Mouse (Mus musculus) brown adipose tissue, adult 24 weeks (tissue): ENCODE data around the gene Hspb11. TPM values are rescaled to one million over a fixed set of nuclear protein-coding genes. Genes with fewer than 3 reads are reported as not detected.

ENCODE experiments used
- H3K27ac ChIP-seq: fragments of 200-500 bp; replicated peaks from 2 replicates; pipeline ENCODE4 v1.5.1; 2012; ENCODE audit warnings: low read depth, mild to moderate bottlenecking, low read length
- H3K4me1 ChIP-seq: fragments of 200-500 bp; 2 replicates; pipeline ENCODE4 v1.6.1; 2012; ENCODE audit warnings: low read length, mixed read lengths; ENCODE audit not compliant: control insufficient read depth, insufficient read depth, insufficient read length
- H3K4me3 ChIP-seq: fragments of 200-500 bp; 2 replicates; pipeline ENCODE4 v1.5.1; 2012; ENCODE audit warnings: low read depth, mild to moderate bottlenecking, low read length, moderate library complexity; ENCODE audit not compliant: insufficient read depth
- polyA plus RNA-seq: library from polyadenylated mRNA; stranded (reverse); fragments of >200 nt; gene quantifications from 2 replicates; pipeline ENCODE4 v1.2.4, GENCODE M21; 2012; ENCODE audit not compliant: missing spikeins, insufficient read depth, insufficient read length

Hspb11 gene
- polyA plus RNA-seq = 30.9 and 58.4 TPM in 2 replicates

DNA sequence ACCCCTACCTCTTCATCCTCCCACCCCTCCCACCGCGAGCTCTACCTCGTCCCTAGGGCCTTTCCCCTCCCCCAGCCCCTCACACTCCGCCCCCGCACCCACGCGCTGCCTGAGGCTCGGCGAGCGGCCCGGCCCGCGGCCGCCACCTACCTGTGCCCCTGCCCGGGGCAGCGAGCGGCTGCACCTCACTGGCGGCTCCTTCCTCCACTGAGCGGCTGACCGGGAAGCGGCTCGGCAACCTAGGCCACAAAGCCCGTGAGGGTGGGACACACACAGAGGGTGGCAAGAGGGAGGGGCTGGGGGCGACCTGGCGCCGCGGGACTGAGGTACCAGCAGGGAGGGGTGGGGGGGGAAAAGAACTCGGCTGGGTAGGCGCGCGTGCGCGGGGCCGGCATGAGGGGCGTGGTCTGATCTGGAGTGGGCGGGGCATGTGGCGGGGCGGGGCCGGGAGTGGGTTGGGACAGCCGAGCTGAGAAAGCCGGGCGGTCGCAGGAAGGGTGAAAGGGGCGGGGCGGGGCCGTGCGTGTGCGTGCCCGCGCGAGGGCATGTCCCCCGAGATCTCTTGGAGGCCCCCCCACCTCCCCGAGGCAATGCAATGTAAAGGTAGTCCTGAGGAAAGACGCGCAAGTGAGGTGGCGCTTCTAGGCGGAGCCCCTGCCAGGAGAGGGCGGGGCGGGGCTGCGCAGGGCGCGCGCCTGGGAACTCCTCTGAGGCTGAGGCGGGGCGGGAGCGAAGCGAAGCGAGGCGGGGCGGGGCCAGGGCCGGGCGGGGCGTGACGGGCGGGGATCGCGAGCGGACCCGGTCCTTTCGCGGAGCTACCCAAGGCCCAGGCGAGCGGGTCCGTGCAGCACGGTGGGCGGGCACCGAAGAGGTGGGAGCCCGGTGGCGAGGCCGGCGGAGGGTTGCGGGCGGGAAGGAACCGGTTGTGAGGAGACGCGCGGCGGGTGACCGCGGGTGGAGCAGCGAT is at the start of gene Hspb11, which contains the start of gene Lrrc42:
Hspb11 (plus strand) TSS at position 469 of the 967 bp plus-strand sequence.
Lrrc42 (minus strand) TSS at position 408 of the 967 bp plus-strand sequence.
- Histone ChIP-seq H3K27ac (0 out of 2 replicates have a peak within 1 kb of the TSS, but pooled peaks have one; percentile 34), H3K4me3 (peak within 1 kb of the TSS; percentile 97), H3K4me1 (no peaks in the 10 kb centered on the region; the same call in 1 of the 2 replicates)

DNA sequence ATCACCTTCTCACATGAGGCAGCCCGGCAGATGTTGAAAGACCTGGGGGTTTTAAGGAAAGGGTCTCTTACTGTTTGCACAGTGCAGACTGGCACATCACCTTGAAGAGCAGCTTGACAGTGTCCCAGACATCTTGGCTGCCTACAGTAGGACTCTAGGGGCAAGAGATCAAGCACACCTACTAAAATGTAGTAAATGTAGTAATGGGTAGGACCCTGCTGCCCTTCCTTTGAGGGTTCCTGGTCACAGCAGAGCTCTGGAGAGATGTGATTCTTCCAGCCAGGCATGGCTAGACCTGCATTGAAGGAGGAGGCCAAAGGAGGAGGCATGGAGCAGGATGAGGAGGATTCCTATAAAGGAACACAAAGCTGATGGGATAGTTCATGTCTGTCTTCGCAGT is 46.4 kb upstream of the Hspb11 start:
- no peak overlapping the region for H3K4me3 ChIP-seq
- H3K4me1 ChIP-seq = no peaks in the 10 kb centered on the region
- H3K27ac ChIP-seq = no peak overlapping the region

DNA sequence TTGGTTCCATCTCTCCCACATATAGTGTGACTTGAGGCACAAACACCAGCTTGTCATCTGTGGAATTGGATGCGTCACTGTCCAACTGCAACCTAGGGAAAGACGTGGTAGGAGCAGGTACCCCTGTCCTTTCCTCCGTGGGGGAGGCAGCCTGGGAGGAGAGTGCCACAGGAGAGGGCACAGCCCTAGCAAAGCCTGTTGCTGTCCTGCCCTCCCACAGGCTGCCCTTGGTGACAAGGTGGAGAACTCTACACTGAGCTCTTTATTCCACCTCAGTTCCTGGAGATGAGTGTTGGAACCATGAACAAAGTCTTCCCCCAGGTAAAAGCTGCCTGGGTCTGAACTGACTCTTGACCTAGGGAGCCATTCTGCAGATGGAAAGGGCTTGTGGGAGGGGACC is 44.5 kb upstream of the Hspb11 start, which contains the start of gene Ldlrad1:
Ldlrad1 (plus strand) TSS at position 301 of the 400 bp plus-strand sequence.
- H3K4me3 ChIP-seq = no peak within 1 kb of the TSS
- no peak within 1 kb of the TSS for H3K27ac ChIP-seq

DNA sequence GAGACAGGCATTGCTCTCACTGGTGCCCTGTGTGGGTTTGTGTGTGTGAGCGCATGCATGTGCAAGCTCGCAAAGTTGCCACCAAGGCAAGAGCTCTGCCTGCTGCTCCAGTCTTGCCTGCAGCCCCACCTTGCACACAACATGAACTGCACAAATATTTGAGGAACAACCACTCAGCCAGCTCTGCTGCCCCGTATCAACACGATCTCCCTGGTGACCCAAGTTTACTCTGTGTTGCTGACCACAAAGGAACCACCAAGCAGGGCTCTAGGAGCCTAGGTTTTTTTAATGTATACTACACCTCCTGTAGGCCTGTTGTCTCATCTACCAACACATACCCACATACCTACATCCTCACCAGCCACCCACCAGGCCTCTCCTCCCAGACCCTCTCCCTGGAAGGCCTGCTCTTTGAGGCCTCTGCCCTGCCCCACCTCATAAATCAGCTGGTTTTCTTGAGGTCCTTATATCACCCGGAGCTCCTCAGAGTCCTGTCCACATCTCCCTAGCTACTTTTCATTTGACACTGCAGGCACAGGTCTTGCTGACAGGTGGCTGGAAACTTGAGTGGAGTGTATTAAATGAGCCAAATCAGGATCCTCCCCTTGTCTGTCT is 42.8 kb upstream of the Hspb11 start:
- Histone ChIP-seq H3K4me3 (no peak overlapping the region), H3K4me1 (no peaks in the 10 kb centered on the region), H3K27ac (no peak overlapping the region)

More for the DNA sequence above, 44.5 kb upstream of the Hspb11 start, which contains the start of gene Ldlrad1:
- no peaks in the 10 kb centered on the region for H3K4me1 ChIP-seq

DNA sequence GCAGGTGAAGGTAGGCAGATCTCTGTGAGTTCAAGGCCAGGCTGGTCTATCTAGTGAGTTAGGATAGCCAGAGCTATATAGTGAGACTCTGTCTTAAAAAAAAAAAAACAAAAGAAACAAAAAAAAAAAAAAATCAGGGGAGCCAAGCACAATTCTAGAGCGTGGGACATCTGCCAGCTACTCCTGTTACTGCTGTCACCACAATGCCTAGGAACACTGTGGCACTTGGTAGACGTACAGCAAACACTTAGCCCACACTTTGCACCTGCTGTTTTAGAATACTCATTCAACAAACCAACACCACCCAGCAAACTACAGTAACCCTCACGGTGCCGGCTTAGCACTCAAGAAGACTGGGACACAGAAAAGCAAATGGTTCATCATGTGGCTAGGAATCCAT is 41.9 kb upstream of the Hspb11 start:
- Histone ChIP-seq H3K4me1 (no peaks in the 10 kb centered on the region), H3K4me3 (no peak overlapping the region), H3K27ac (no peak overlapping the region)

DNA sequence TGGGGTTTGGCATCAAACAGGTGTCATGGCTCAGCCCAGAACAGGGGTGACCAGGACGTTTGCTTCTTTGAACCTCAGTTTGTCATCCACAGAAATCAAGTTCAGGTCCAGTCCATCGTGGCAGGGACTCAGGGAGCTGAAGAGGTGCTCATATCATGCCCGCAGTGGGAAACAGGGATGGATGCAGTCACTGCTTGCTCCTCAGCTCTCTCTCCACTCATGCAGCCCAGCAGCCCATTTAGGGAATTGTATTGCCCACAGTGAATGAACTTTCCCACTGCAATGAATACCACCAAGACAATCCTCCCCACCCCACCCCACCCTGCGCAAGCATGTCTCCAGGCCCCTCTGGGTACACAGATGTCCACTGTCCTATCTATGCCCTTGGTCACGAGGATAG is 41.5 kb upstream of the Hspb11 start:
- no peak overlapping the region for H3K27ac ChIP-seq
- H3K4me3 ChIP-seq = no peak overlapping the region
- H3K4me1 ChIP-seq = no peaks in the 10 kb centered on the region

DNA sequence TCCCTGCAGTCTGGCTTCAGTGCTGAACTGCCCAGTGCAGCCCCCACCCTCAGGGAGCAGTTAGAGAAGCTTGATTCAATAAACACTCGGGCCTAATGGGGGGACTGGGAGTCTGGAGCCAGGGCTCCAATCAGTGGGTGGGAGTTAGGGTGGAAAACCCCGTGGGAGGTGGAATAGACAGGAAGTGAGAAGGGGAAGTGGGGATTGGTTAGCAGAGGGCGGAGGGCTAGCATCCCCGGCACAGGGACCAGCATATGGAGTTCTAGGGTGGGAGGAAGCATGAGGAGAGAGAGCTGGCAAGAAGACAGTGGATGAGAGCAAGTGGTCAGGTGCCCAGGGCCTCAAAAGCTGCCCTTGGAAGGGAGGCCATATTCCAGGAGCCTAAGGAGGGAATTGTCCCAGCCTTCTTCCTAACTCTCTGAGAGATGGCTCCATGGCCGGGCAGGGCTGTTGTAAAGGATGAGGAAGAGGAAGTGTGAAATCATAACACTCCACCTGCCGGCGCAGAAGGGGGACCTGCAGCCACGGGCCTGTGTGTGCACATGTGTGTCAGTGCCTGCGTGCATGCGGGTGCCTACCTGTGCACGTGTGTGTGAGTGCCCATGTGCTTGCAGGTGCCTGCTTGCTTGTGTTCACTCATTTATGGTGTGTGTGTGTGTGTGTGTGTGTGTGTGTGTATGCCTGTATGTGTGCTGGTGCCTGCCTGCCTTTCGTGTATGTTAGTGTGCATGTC is 39.9 kb upstream of the Hspb11 start:
- H3K4me3 ChIP-seq = no peak overlapping the region
- H3K4me1 ChIP-seq = no peaks in the 10 kb centered on the region; the same call in 1 of the 2 replicates
- no peak overlapping the region for H3K27ac ChIP-seq

DNA sequence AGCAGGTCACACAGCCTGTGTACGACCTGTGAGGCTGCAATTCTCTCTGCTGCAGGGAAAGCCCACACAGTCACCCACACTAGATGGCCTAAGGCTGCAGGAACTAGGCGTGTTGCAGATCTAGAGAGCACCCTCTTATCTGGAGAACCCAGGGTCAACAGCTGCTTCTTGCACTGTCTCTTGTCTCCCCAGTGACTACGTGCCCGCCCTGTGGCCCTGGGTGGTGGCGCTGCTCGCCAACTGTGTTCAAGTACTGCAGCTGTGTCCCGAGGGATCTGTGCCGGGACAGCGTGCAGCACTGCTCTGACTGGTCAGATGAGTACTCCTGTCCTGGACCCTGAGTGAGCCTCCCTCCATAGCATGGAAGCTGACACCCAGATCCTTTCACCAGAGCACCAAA is 35.8 kb upstream of the Hspb11 start:
- H3K27ac ChIP-seq = no peak overlapping the region
- no peak overlapping the region for H3K4me3 ChIP-seq
- H3K4me1 ChIP-seq = no peaks in the 10 kb centered on the region; the same call in 1 of the 2 replicates

DNA sequence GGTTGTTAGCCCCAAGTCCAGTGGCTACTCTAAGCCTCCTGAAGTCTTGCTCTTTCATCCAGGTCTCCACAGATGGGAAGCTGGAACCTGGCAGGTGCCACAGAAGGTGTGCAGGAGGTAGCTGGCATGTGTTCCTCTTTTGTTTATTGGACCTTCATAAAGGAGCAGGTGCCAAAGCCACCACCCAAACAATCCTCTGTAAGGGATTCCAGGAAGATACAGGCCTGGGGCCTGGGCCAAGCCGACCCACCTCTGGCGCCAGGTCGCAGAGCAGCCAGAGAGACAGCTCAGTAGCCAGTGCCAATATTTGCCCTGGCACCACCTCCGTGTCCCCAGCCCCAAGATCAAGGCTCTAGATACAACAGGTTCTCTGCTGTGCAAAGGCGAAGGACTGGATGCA is 31.9 kb upstream of the Hspb11 start:
- H3K27ac ChIP-seq = no peak overlapping the region
- no peaks in the 10 kb centered on the region; the same call in 1 of the 2 replicates for H3K4me1 ChIP-seq
- no peak overlapping the region for H3K4me3 ChIP-seq

DNA sequence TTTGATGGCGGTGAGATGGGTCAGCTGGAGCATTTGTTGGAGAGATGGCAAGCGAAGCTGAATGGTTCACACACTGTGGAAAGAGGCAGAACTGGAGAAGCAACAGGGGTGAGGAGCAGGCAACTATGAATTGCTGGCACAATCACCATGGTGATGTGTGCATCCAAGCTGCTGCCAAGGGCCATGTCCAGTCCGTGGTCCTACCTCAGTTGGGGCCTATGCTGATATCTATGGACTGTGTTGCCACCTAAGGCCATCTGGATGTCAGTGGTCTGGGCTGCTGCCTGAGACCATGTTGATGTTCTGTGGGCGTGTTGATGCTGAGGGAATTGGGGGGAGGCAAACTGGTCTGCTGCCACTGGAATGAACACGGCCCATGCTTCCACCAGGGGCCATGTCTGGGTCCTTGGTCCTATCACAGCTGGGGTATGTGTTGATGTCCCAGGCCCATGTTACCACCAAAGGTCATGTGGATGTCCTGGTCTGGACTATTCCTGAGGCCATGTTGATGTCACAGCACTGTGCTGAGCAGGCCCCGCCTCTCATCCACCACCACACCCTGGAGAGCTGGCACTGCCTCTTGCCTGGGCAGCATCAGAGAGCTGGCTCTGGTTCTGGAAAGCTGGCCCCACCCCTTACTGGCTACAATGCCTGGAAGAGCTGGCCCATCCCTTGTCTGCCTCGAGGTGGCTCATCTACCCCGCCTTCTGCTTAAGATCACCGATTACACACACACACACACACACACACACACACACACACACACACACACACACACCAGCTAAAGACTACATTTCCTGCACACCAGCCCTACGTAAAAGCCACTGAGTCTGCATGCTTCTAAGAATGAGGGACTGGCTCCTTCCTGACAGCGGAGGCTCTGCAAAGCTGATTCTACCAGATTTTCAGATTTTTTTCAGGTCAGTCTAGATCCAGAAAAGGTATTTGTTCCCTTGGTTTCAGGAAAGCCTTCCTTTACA is 29.9 kb upstream of the Hspb11 start:
- H3K4me1 ChIP-seq = no peaks in the 10 kb centered on the region
- no peak overlapping the region for H3K4me3 ChIP-seq
- H3K27ac ChIP-seq = no peak overlapping the region

DNA sequence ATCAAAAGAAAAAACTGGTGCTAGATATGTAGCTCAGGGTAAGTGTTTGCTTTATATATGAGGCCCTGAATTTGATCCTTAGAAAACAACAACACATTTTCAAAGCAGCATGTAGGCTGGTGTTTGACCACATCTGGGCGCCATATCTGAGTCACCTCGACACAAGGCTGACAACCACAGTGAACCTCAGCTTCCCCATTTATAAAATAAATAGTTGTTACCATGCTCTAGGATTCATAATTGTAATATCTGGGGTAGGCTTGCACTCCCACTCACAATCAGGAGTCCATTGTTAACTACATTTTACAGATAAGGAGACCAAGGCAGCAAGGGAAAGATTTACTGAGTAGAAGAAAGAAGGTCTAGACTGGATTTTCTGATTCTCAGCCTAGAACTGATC is 27.1 kb upstream of the Hspb11 start:
- Histone ChIP-seq H3K27ac (no peak overlapping the region), H3K4me3 (no peak overlapping the region), H3K4me1 (no peaks in the 10 kb centered on the region)

DNA sequence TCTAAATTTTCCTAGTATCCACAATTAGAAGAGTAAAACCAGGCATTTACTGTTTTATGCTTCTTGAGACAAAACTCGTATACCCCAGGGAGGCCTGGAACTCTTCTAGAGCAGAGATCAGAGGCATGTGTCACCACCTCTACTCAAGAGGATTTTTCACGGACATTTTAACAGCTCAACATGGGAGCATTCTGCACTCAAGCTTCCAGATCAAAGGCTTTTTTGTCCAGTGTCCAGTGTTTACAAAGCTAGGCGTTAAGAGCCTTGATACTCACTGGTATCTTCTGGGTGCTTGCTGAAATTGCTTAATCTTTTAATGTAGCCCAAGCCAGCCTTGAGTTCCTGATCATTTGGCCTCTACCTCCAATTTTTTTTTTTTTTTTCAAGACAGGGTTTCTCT is 21.2 kb upstream of the Hspb11 start:
- Histone ChIP-seq H3K4me1 (no peaks in the 10 kb centered on the region), H3K4me3 (no peak overlapping the region), H3K27ac (no peak overlapping the region)

DNA sequence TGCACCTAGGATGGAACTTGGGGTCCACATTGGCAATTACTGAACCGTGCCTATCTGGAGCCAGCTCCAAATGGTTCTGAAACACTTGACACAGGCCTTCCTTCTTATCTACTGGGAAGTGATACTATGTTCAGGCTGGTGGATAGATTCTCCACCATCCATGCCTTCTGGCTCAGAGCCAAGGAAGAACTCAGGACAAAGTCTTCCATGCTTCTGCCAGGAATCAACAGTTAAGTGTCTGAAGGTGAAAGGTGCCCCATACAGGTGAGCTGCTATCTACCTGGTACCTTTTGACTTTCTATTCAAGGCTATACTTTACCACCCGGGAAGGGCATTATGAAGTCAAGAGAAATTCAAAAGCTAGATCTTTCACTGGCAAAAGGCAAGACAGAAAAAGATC is 15.1 kb upstream of the Hspb11 start:
- no peaks in the 10 kb centered on the region for H3K4me1 ChIP-seq
- H3K4me3 ChIP-seq = no peak overlapping the region
- no peak overlapping the region for H3K27ac ChIP-seq

DNA sequence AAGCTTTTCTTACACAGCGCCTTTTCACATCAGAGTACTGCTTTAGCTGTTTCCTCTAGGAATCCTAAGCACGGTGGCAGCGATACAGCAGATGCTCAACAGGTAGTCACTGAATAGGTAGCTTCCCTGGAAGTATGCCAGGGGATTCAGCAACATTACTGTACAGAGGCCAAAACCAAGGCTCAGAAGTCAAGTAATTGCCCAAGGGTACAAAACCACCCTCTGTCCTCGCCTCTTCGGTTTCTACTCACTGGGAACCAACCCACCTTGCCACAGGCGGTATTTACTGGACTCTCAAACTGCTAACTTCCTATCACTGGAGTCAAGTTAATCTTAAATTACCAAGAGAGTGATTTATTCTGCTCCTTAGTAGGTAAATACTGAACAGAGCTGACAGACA is 13.2 kb upstream of the Hspb11 start:
- Histone ChIP-seq H3K27ac (no peak overlapping the region), H3K4me3 (no peak overlapping the region)

More for the DNA sequence above, 13.2 kb upstream of the Hspb11 start:
- no peaks in the 10 kb centered on the region for H3K4me1 ChIP-seq
